Mouse (Mus musculus) liver, embryonic 14.5 days (tissue): ENCODE data around the gene Sh3pxd2b.

Experiments
- CTCF ChIP-seq: IDR thresholded peaks from 2 replicates; pipeline ENCODE4 v1.5.1; 2016; ENCODE audit warnings: antibody characterized with exemption, low read depth, control low read depth
- EP300 ChIP-seq: IDR thresholded peaks from 2 replicates; pipeline ENCODE4 v1.6.1; 2016; ENCODE audit warnings: antibody characterized with exemption, low read depth

DNA sequence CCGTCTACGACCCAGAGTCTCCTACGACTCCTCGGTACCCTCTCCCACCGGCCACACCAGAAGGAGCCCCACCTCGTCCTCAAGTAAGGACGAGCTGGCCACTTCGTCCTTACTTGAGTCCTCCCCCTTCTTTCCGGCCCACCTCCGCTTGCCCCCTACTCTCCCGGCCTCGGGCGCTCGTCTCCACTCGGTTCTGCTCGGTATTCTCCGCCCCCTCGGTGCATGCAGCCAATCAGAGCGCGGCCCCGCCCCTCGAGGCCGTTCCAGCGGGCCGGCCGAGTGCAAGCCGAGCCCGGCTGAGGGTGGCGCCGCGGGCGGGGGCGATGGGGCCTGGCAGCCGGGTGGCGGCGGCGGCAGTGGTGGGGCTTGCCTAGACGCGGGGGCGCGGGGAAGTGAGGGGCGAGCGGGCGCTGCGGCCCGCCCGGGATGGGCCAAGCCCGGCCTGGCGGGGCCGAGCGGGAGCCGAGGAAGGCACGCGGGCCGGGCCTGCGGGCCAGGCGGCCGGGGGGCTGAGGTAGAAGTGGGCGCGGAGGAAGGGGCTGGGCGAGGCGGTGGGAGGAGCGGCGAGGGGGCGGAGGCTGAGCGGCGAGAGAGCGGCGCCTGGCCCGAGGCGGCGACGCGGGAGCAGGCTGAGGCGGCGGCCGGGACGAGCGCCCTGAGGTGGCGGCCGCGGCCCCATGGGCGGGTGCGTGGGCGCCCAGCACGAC lies 107.3 kb downstream of the Sh3pxd2b start, which contains the start of gene Ubtd2:
- no peak for TF ChIP-seq CTCF
- TF ChIP-seq EP300: no peak
